Mouse (Mus musculus) myocyte (in vitro differentiated cells): Measurements from ENCODE around the gene Ptcra. TPM values are rescaled to one million over a fixed set of nuclear protein-coding genes. Genes with fewer than 3 reads are reported as not detected.

Experiments used
- H3K27me3 ChIP-seq: one replicate; pipeline ENCODE4 v1.6.1; 2011; ENCODE audit not compliant: control insufficient read depth, insufficient read depth, insufficient read length
- H3K36me3 ChIP-seq: one replicate; pipeline ENCODE4 v1.6.1; 2011; ENCODE audit not compliant: control insufficient read depth, insufficient read depth
- H3K4me2 ChIP-seq: one replicate; pipeline ENCODE4 v1.6.1; 2011; ENCODE audit warnings: low read depth, control low read depth
- H3K4me3 ChIP-seq: one replicate; pipeline ENCODE4 v1.5.1; 2011; ENCODE audit warnings: mild to moderate bottlenecking, control low read depth, moderate library complexity
- H3K79me2 ChIP-seq: one replicate; pipeline ENCODE4 v1.6.1; 2011; ENCODE audit not compliant: control insufficient read depth, insufficient read depth
- H3ac ChIP-seq: one replicate; pipeline ENCODE4 v1.6.1; 2011; ENCODE audit not compliant: control insufficient read depth, insufficient read length
- CEBPB ChIP-seq: IDR thresholded peaks from 2 replicates; pipeline ENCODE4 v1.6.1; 2011; ENCODE audit warnings: mild to moderate bottlenecking, moderate library complexity; ENCODE audit not compliant: poor library complexity, insufficient read depth, severe bottlenecking
- E2F4 ChIP-seq: IDR thresholded peaks from one replicate; pipeline ENCODE4 v1.6.1; 2011; ENCODE audit warnings: mild to moderate bottlenecking, control low read depth, moderate library complexity; ENCODE audit not compliant: insufficient read depth
- MAX ChIP-seq: IDR thresholded peaks from one replicate; pipeline ENCODE4 v1.6.1; 2011; ENCODE audit warnings: low read depth, mild to moderate bottlenecking, control low read depth
- MYOD1 ChIP-seq, 3 experiments: IDR thresholded peaks; one replicate each; pipeline ENCODE4 v1.6.1; 2011; ENCODE audit warnings: control low read depth in 2 of 3, low read depth in 2 of 3, mild to moderate bottlenecking in 2 of 3, moderate library complexity in 1 of 3; ENCODE audit not compliant: insufficient read length in 2 of 3, control insufficient read depth in 1 of 3
- MYOG ChIP-seq, 3 experiments: IDR thresholded peaks; one replicate each; pipeline ENCODE4 v1.6.1; 2011; ENCODE audit warnings: control low read depth in 2 of 3, low read depth in 2 of 3, mild to moderate bottlenecking in 2 of 3; ENCODE audit not compliant: insufficient read length in 2 of 3, control insufficient read depth in 1 of 3, insufficient read depth in 1 of 3
- POLR2A ChIP-seq: IDR thresholded peaks from one replicate; pipeline ENCODE4 v1.6.1; 2011; ENCODE audit warnings: low read depth, mild to moderate bottlenecking, control low read depth, moderate library complexity; ENCODE audit not compliant: insufficient read length
- POLR2AphosphoS2 ChIP-seq: IDR thresholded peaks from one replicate; pipeline ENCODE4 v1.6.1; 2011; ENCODE audit warnings: low read depth, control low read depth; ENCODE audit not compliant: insufficient read length
- REST ChIP-seq: IDR thresholded peaks from one replicate; pipeline ENCODE4 v1.6.1; 2011; ENCODE audit warnings: mild to moderate bottlenecking, control low read depth, moderate library complexity; ENCODE audit not compliant: insufficient read depth, insufficient read length
- SRF ChIP-seq: IDR thresholded peaks from one replicate; pipeline ENCODE4 v1.6.1; 2011; ENCODE audit warnings: low read depth; ENCODE audit not compliant: control insufficient read depth, insufficient read length
- TCF12 ChIP-seq: IDR thresholded peaks from one replicate; pipeline ENCODE4 v1.6.1; 2011; ENCODE audit warnings: mild to moderate bottlenecking, control low read depth; ENCODE audit not compliant: poor library complexity, insufficient read depth, severe bottlenecking
- TCF3 ChIP-seq: IDR thresholded peaks from one replicate; pipeline ENCODE4 v1.6.1; 2011; ENCODE audit warnings: low read depth, control low read depth; ENCODE audit not compliant: insufficient read length
- USF1 ChIP-seq: IDR thresholded peaks from one replicate; pipeline ENCODE4 v1.6.1; 2011; ENCODE audit warnings: low read depth, mild to moderate bottlenecking, control low read depth, moderate library complexity
- polyA plus RNA-seq: library from polyadenylated mRNA; unstranded; fragments of >200 nt; fragmentation: generic; extraction: Trizol; gene quantifications from one replicate; pipeline ENCODE4 v1.2.1, GENCODE M21; 2012; ENCODE audit warnings: missing spikeins

Ptcra gene
- polyA plus RNA-seq, 1 experiment, result 0.06 TPM

DNA sequence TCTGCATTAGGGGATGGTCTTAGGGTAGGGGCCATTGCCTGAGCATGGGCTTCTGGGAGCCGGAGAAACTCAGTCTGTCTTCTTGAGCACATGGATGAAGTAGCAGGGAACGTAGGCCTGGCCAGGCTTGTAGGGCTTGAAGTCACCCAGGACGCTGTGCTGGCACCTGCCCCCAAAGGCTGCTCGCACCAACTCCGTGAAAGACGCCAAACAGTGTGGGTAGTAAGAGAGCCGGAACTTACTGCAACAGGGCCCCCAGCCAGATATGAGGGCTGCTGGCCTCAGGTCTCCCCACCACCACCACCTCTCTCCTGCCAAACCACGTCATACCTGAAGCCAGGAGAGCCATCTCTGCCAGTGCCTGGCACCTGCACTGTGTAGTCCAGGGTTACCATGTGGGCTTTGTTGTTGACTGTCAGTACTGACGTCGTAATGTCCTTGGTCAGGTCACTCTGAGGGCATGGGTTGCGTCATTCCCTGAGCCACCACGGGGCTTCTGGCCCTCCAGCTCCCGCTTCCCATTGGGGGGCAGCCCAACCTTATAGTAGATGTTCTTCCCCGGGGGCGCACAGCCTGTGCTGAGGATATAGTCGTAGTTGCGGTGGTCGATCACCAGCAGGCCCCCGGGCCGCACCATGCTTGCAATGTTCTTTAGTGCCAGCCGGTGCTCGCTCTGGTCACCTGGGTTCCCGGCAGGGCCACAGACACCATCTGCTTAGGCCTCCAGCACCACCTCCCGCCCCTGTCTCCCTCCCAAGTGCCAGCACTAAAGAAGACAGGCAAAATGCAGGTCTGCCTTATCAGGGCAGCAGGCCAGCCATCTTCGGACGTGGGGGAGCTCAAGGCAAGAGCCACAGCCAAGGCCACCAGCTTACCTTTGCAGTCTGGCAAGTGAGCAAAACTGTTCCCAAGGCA lies 37.5 kb downstream of the Ptcra start:
- Histone ChIP-seq H3K27me3 (no peaks in the 10 kb centered on the region), H3K4me3 (no peak overlapping the region), H3K79me2 (no peaks in the 10 kb centered on the region), H3K4me2 (no peak overlapping the region), H3ac (no peak overlapping the region), H3K36me3 (no peaks in the 10 kb centered on the region)
- no peak for TF ChIP-seq E2F4
- peak; percentile 25 for TF ChIP-seq POLR2AphosphoS2

DNA sequence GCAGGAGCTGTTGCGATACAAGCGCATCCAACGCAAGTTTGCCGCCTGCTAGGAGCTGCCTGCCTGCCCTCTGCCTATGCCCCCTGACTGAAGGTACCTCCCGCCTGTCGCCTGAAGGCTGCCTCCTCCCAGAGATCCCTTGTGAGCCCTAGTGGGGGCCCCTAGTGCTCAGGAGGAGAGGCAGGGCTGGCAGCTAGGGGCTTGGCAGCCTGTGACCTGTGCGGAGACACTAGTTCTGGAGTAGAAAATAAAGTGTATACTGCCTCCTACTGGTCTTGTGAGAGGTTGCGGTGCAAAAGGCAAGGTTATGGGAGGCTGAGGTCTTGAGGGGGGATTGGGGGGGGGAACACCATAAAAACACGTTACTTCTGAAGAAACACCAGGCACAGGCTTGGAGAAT lies 38.2 kb downstream of the Ptcra start:
- H3K79me2 ChIP-seq, result no peaks in the 10 kb centered on the region

DNA sequence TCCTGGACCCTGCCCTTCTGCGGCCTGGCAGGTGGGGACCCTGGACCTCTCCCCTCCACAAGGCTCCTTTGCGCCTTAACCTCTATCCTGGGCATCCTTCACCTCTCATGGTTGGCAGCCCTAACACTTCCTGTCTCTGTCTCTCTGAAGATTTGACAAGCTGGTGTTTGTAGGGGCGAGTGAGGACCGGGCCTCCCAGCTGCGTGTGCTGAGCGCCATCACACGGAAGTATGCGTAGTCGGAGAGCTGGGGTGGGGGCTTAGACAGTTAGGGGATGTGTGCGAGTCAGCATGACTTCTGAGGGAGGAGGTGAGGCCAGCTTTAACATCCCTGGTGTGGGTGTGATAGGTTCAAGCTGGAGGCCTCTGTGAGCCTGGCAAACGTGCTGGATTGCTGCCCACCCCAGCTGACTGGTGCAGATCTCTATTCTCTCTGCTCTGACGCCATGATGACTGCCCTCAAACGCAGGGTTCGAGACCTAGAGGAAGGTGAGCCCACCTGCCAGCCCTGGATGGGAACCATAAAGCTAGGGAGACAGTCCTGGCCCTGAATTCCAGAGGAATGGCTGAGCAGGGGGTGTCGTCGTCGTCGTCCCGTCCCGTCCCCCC lies 38.9 kb downstream of the Ptcra start:
- TF ChIP-seq POLR2A (no peak), TCF3 (no peak)
- Histone ChIP-seq H3ac (no peak overlapping the region), H3K27me3 (no peaks in the 10 kb centered on the region), H3K79me2 (no peaks in the 10 kb centered on the region), H3K36me3 (no peaks in the 10 kb centered on the region), H3K4me2 (no peak overlapping the region), H3K4me3 (no peak overlapping the region)

More for the DNA sequence above, 38.2 kb downstream of the Ptcra start:
- no peak for TF ChIP-seq USF1
- no peak for TF ChIP-seq CEBPB
- no peak for TF ChIP-seq SRF
- no peak for TF ChIP-seq MYOD1 (IDR thresholded peaks at IDR 0.05; ENCODE audit: control insufficient read depth in 1 of 3, insufficient read length in 2 of 3, low read depth in 2 of 3)
- TF ChIP-seq TCF12, result no peak
- TF ChIP-seq E2F4, result no peak
- no peak for TF ChIP-seq POLR2AphosphoS2
- TF ChIP-seq REST, result no peak
- no peak for TF ChIP-seq TCF3
- no peak for TF ChIP-seq MAX
- TF ChIP-seq MYOG (IDR thresholded peaks at IDR 0.05; ENCODE audit: control insufficient read depth in 1 of 3, insufficient read depth in 1 of 3, insufficient read length in 2 of 3, low read depth in 2 of 3), result no peak
- no peaks in the 10 kb centered on the region for H3K27me3 ChIP-seq
- no peak overlapping the region for H3K4me3 ChIP-seq
- H3ac ChIP-seq, result no peak overlapping the region
- H3K36me3 ChIP-seq, result no peaks in the 10 kb centered on the region
- no peak overlapping the region for H3K4me2 ChIP-seq

DNA sequence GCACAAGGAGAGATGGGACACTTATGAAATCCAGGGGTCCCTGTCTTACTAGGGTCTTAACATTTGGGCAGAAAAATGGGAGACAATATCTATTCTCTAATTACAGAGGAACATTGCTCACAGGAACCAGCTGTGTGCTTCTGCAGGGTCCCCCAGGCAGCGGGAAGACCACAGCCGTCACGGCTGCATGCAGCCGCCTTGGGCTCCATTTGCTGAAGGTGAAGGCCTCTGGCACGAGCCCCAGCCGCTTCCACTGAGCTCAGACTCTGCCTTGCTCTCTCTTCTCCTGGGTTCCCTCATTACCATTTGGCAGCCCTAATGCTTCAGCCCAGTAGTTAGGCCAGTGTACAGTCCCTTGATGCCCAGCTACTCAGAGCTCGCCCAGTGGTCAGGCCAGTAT lies 42.4 kb downstream of the Ptcra start:
- no peaks in the 10 kb centered on the region for H3K79me2 ChIP-seq
- H3K4me3 ChIP-seq, result no peak overlapping the region
- TF ChIP-seq TCF12, result no peak
- no peak for TF ChIP-seq TCF3
- TF ChIP-seq SRF, result no peak
- no peaks in the 10 kb centered on the region for H3K27me3 ChIP-seq
- no peak overlapping the region for H3ac ChIP-seq
- no peak overlapping the region for H3K4me2 ChIP-seq
- H3K36me3 ChIP-seq, result no peaks in the 10 kb centered on the region

DNA sequence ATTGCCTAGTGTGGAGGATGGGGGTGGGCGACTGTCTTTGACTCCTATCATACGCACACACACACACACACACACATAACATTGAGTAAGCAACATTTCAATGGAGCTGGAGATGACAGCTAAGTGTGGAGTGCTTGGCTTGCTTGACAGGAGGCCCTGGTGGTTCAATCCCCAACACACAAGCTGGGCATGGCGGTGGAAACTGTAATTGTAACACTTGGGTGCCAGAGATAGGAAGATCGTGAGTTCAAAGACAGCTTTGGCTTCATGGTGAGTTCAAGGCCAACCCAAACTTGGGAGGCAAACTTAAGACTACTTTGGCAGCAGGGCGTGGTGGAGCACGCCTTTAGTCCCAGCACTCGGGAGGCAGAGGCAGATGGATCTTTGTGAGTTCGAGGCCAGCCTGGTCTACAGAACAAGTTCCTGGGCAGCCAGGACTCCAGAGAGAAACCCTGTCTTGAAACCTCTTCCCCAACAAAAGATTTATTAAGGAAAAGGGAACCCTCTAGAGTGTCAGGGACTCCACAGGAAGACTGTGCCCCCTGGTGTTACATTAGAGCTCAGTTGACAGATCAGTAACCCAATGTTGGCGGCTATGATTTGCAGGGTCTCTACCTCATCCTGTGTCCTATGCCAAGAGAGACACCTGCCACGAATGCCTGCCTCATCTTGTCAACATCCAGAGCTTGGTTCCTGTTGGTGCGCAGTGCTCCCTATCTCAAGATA lies 48.6 kb downstream of the Ptcra start:
- H3ac ChIP-seq, result no peak overlapping the region

More for the DNA sequence above, 48.6 kb downstream of the Ptcra start:
- Histone ChIP-seq H3K4me2 (no peak overlapping the region), H3K79me2 (peaks cover 19% of the 10 kb centered on the region), H3K27me3 (no peaks in the 10 kb centered on the region), H3K4me3 (no peak overlapping the region), H3K36me3 (peaks cover 12% of the 10 kb centered on the region)
- TF ChIP-seq MYOD1 (IDR thresholded peaks at IDR 0.05; ENCODE audit: control insufficient read depth in 1 of 3, insufficient read length in 2 of 3, low read depth in 2 of 3), result no peak
- TF ChIP-seq REST, result no peak
- no peak for TF ChIP-seq SRF
- TF ChIP-seq POLR2AphosphoS2, result no peak
- no peak for TF ChIP-seq TCF3
- no peak for TF ChIP-seq POLR2A
- no peak for TF ChIP-seq TCF12
- no peak for TF ChIP-seq CEBPB
- no peak for TF ChIP-seq USF1
- no peak for TF ChIP-seq MAX
- TF ChIP-seq E2F4, result no peak
- no peak for TF ChIP-seq MYOG (IDR thresholded peaks at IDR 0.05; ENCODE audit: control insufficient read depth in 1 of 3, insufficient read depth in 1 of 3, insufficient read length in 2 of 3, low read depth in 2 of 3)
